Comparison of ENCODE assay signal across 20 mouse cellular contexts in genomic region chr5:131783241-131783640, GRCm38 (mm10).
A peak's percentile ranks its signal among the peaks of the same experiment; 100 is the strongest.
DNase-seq lines count a peak whose midpoint lies in the region; ATAC-seq and TF ChIP-seq lines count a peak whose summit lies in the region.
"Had no signal": no experiment of that assay in that cellular context is flagged by ENCODE, and none has a peak within 500 bp of the region (broad histone marks: within the 10 kb centered on the region; RNA-seq: fewer than 3 reads in every experiment).

No protein-coding gene starts in this region.

- ATAC-seq in forebrain, embryonic 14.5 days = peak; percentile 72

- DNase-seq in layer of hippocampus, adult 2 months (ENCODE audit: low spot score in 2 of 2) = no peak
- DNase-seq in layer of hippocampus, postnatal 36 days = no peak
- DNase-seq in retina, postnatal 1 day = peak; percentile 35
- DNase-seq in retina, embryonic 14.5 days (ENCODE audit: low spot score) = no peak
- peak; percentile 74 for DNase-seq in forebrain, embryonic 14.5 days (ENCODE audit: low spot score)
- peak; percentile 59 for DNase-seq in telencephalon, adult 2 months (ENCODE audit: low read depth, low spot score)
- DNase-seq in T-cell, adult 2 months (ENCODE audit: low spot score) = no peak
- DNase-seq: cerebellum, adult 9-11 months; gastrocnemius, postnatal 25 days; kidney, adult 9 months; kidney, postnatal 25 days; liver, embryonic 13.5 days; lung, embryonic 14.5 days; lung, postnatal 36 days; thymus, postnatal 4 days had no signal

- no peak overlapping the region for H3K4me3 ChIP-seq in layer of hippocampus, adult 2 months
- H3K4me3 ChIP-seq in forebrain, embryonic 14.5 days (ENCODE audit: low read depth, low read length) = no peak overlapping the region
- H3K4me3 ChIP-seq: embryonic facial prominence, embryonic 12.5 days; erythroblast, embryonic 14.5 days; heart, embryonic 15.5 days; intestine, embryonic 15.5 days; limb, embryonic 13.5 days; liver, embryonic 13.5 days had no signal

- H3K4me2 ChIP-seq in forebrain, embryonic 14.5 days (ENCODE audit: low read length) = no peak overlapping the region
- H3K4me2 ChIP-seq: embryonic facial prominence, embryonic 12.5 days; heart, embryonic 15.5 days; intestine, embryonic 15.5 days; limb, embryonic 13.5 days; liver, embryonic 13.5 days; lung, embryonic 14.5 days had no signal

- TF ChIP-seq CTCF in layer of hippocampus, adult 2 months (conservative IDR thresholded peaks at IDR 0.05) = no peak

- peak overlapping the region; percentile 69 for H3K27ac ChIP-seq in layer of hippocampus, adult 2 months
- H3K27ac ChIP-seq in forebrain, embryonic 14.5 days (ENCODE audit: low read depth, low read length) = peak overlapping the region; percentile 72
- H3K27ac ChIP-seq: embryonic facial prominence, embryonic 12.5 days; heart, embryonic 15.5 days; intestine, embryonic 15.5 days; limb, embryonic 13.5 days; liver, embryonic 13.5 days had no signal

- H3K9ac ChIP-seq in forebrain, embryonic 14.5 days (ENCODE audit: low read length) = no peak overlapping the region
- H3K9ac ChIP-seq: embryonic facial prominence, embryonic 12.5 days; heart, embryonic 15.5 days; intestine, embryonic 15.5 days; limb, embryonic 13.5 days; liver, embryonic 13.5 days; lung, embryonic 14.5 days had no signal

- no peaks in the 10 kb centered on the region for H3K27me3 ChIP-seq in forebrain, embryonic 14.5 days (replicated peaks; ENCODE audit: control insufficient read depth, insufficient read depth, low read length)
- H3K27me3 ChIP-seq: embryonic facial prominence, embryonic 12.5 days; heart, embryonic 15.5 days; intestine, embryonic 15.5 days; limb, embryonic 13.5 days; liver, embryonic 13.5 days had no signal

- H3K4me1 ChIP-seq in forebrain, embryonic 14.5 days (ENCODE audit: control insufficient read depth, insufficient read depth, low read length) = peaks cover 25% of the 10 kb centered on the region
- H3K4me1 ChIP-seq: intestine, embryonic 15.5 days; liver, embryonic 13.5 days had no signal

- H3K9me3 ChIP-seq in forebrain, embryonic 14.5 days (replicated peaks; ENCODE audit: control insufficient read depth, low read length) = no peaks in the 10 kb centered on the region
- H3K9me3 ChIP-seq: embryonic facial prominence, embryonic 12.5 days; heart, embryonic 15.5 days; intestine, embryonic 15.5 days; limb, embryonic 13.5 days; liver, embryonic 13.5 days had no signal

- H3K36me3 ChIP-seq in forebrain, embryonic 14.5 days (ENCODE audit: control insufficient read depth, insufficient read depth, low read length) = no peaks in the 10 kb centered on the region
- H3K36me3 ChIP-seq: embryonic facial prominence, embryonic 12.5 days; heart, embryonic 15.5 days; intestine, embryonic 15.5 days; limb, embryonic 13.5 days; liver, embryonic 13.5 days had no signal

- 27% methylated on average over 3 of the region's 3 CpGs for WGBS in forebrain, embryonic 14.5 days

Comparison
In these comparisons a context has a peak if more than half of its experiments do, and no peak if none do; other contexts are left out.
1. DNase-seq: peak in retina, postnatal 1 day (single experiment), forebrain, embryonic 14.5 days (single experiment) and telencephalon, adult 2 months (single experiment); none in layer of hippocampus, adult 2 months (0 of 2), layer of hippocampus, postnatal 36 days (0 of 2), retina, embryonic 14.5 days (single experiment) and T-cell, adult 2 months (single experiment).